Mouse (Mus musculus): ENCODE measurements around the gene Gm11437. TPM values are rescaled to one million over a fixed set of nuclear protein-coding genes. Genes with fewer than 3 reads are reported as not detected.

Gene Gm11437
- polyA plus RNA-seq, 1 experiment from 2014 or later: not detected

DNA sequence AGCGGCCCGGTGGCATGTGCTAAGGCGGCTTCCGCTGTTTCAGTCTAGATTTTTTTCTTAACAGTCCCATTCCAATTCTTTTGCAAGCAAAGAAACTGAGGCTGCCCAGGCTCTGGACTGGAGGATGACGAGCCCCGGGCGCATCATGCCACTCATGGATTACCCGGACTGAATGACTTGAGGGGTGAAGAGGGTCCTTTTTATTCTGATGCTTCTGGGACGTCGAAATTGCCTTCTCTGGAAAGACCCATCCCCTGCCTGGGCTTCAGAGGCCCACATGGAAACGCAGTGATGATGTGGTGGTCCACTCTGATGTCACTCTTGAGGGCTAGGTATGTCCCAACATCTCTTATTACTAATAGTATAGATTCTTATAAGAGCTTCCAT lies 37.5 kb downstream of the Gm11437 start:
- H3K4me1 ChIP-seq: no peaks in the 10 kb centered on the region; the same call in 1 of the 2 replicates
- H3K9ac ChIP-seq: peak overlapping the region; percentile 82
- no peaks in the 10 kb centered on the region for H3K27me3 ChIP-seq (replicated peaks)
- H3K9me3 ChIP-seq: no peaks in the 10 kb centered on the region
- H3K4me3 ChIP-seq: peak overlapping the region; percentile 77
- peak overlapping the region; percentile 77 for H3K4me2 ChIP-seq (replicated peaks)
- ATAC-seq (ENCODE audit: low FRiP score, low read depth): peak; percentile 55
- peaks cover 16% of the 10 kb centered on the region for H3K36me3 ChIP-seq
- 3% methylated on average over 11 of the region's 11 CpGs for WGBS
- no peak overlapping the region for H3K27ac ChIP-seq

GRCm38 (mm10) chr11:84128943-84129798 lies 38.1 kb downstream of the Gm11437 start, which contains the start of the genes Tada2a and Acaca:
TSS of gene Tada2a (minus strand) at chr11:84129600.
TSS of gene Acaca (plus strand) at chr11:84129672.
- Histone ChIP-seq H3K9ac (peak within 1 kb of the TSS; percentile 82), H3K27me3 (replicated peaks) (no peaks in the 10 kb centered on the region), H3K4me3 (peak within 1 kb of the TSS; percentile 77), H3K4me1 (no peaks in the 10 kb centered on the region; the same call in 1 of the 2 replicates), H3K27ac (no peak within 1 kb of the TSS), H3K36me3 (peaks cover 20% of the 10 kb centered on the region), H3K9me3 (no peaks in the 10 kb centered on the region), H3K4me2 (replicated peaks) (peak within 1 kb of the TSS; percentile 77)
- peak; percentile 92 for ATAC-seq (ENCODE audit: low FRiP score, low read depth)
- WGBS: under 1% methylated on average over 72 of the region's 83 CpGs

DNA sequence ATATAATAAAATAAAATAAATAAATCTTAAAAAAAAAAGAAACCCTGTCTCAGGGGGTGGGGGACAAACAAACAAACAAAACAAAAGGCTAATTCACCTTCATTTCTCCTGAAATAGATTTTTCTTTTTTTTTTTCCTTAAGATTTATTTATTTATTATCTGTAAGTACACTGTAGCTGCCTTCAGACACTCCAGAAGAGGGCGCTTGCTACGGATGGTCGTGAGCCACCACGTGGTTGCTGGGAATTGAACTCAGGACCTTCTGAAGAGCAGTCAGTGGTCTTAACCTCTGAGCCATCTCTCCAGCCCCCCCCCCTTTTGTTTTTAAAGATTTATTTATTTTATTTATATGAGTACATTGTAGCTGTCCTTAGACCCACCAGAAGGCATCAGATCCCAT lies 39.3 kb downstream of the Gm11437 start:
- 90% methylated on average over 4 of the region's 4 CpGs for WGBS
- H3K4me3 ChIP-seq: no peak overlapping the region
- peaks cover 20% of the 10 kb centered on the region for H3K36me3 ChIP-seq
- no peak overlapping the region for H3K27ac ChIP-seq
- no peak overlapping the region for H3K9ac ChIP-seq
- H3K27me3 ChIP-seq (replicated peaks): no peaks in the 10 kb centered on the region
- no peaks in the 10 kb centered on the region for H3K9me3 ChIP-seq
- no peaks in the 10 kb centered on the region; the same call in 1 of the 2 replicates for H3K4me1 ChIP-seq
- 0 out of 2 replicates have a peak overlapping the region, but pooled peaks have one; percentile 77 for H3K4me2 ChIP-seq (replicated peaks)
- ATAC-seq (ENCODE audit: low FRiP score, low read depth): no peak

GRCm38 (mm10) chr11:84121051-84121956 lies 46.0 kb downstream of the Gm11437 start:
- H3K36me3 ChIP-seq: peaks cover 65% of the 10 kb centered on the region

DNA sequence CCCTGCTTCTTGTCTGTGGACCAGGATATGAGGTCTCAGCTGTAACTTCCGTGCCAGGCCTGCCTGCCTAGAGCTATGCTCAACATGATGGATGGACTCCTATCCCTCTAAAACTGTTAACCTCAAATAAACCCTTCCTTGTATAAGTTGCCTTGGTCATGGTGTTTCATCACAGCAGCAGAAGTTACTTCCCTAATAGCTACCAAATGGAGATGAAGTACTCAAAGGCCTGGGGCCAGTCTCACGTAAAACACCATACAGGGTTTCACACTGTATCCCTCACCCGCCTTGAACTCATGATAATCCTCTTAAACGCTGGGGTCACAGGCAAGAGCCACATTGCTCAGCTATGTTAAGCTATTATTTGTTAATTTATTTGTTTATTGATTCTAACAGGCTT lies 49.8 kb downstream of the Gm11437 start:
- WGBS: 90% methylated on average over 4 of the region's 4 CpGs
- no peak overlapping the region for H3K4me2 ChIP-seq (replicated peaks)
- no peak overlapping the region for H3K4me3 ChIP-seq
- peaks cover 63% of the 10 kb centered on the region for H3K36me3 ChIP-seq
- no peaks in the 10 kb centered on the region for H3K27me3 ChIP-seq (replicated peaks)
- no peak for ATAC-seq (ENCODE audit: low FRiP score, low read depth)
- no peaks in the 10 kb centered on the region for H3K4me1 ChIP-seq
- H3K9me3 ChIP-seq: no peaks in the 10 kb centered on the region
- H3K9ac ChIP-seq: no peak overlapping the region
- no peak overlapping the region for H3K27ac ChIP-seq

More at GRCm38 (mm10) chr11:84121051-84121956, 46.0 kb downstream of the Gm11437 start:
- Histone ChIP-seq H3K9ac (no peak overlapping the region), H3K4me3 (no peak overlapping the region), H3K4me2 (replicated peaks) (no peak overlapping the region), H3K9me3 (no peaks in the 10 kb centered on the region), H3K4me1 (no peaks in the 10 kb centered on the region), H3K27ac (no peak overlapping the region), H3K27me3 (replicated peaks) (no peaks in the 10 kb centered on the region)
- 51% methylated on average over 12 of the region's 12 CpGs for WGBS
- ATAC-seq (ENCODE audit: low FRiP score, low read depth): no peak

DNA sequence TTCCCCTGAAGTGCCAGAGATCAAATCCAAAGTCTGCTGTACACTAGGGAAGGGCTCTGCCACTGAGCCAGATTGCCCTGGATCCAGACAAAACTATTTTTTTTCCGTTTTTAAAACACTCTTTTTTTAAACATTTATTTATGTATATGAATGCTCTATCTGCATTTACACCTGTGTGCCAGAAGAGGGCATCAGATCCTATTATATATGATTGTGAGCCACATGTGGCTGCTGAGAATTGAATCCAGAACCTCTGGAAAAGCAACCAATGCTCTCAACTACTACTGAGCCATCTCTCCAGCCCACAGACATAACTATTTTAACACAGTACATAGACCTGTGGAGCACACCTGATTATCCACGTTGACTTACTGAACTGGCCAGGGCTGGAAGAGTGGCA lies 51.1 kb downstream of the Gm11437 start:
- H3K27ac ChIP-seq: no peak overlapping the region
- ATAC-seq (ENCODE audit: low FRiP score, low read depth): no peak
- WGBS: 73% methylated on average over 2 of the region's 2 CpGs
- no peak overlapping the region for H3K4me3 ChIP-seq
- no peaks in the 10 kb centered on the region for H3K27me3 ChIP-seq (replicated peaks)
- H3K4me2 ChIP-seq (replicated peaks): no peak overlapping the region
- no peaks in the 10 kb centered on the region for H3K9me3 ChIP-seq
- H3K4me1 ChIP-seq: no peaks in the 10 kb centered on the region
- H3K36me3 ChIP-seq: peaks cover 56% of the 10 kb centered on the region
- H3K9ac ChIP-seq: no peak overlapping the region

DNA sequence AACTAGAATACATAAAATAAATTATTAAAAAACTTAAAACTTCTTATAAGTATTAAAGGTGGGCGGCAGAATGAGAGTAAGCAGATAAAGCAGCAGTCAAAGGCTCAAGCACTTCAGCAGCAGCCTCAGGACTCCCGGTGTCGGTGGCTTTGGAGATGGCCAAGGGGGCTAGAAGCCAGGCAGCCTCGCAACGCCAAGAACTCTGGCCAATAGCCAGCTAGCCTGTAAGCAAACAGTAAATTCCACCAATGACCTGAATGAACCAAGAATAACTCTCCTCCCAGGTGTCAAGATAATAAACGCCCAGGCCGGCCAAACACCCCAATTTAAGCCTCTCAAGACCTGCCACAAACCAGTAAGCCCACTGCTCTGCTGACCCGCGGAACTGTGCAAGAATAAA lies 51.6 kb downstream of the Gm11437 start:
- Histone ChIP-seq H3K27ac (no peak overlapping the region), H3K4me2 (replicated peaks) (no peak overlapping the region), H3K9ac (no peak overlapping the region), H3K9me3 (no peaks in the 10 kb centered on the region), H3K4me1 (no peaks in the 10 kb centered on the region), H3K27me3 (replicated peaks) (no peaks in the 10 kb centered on the region), H3K4me3 (no peak overlapping the region), H3K36me3 (peaks cover 50% of the 10 kb centered on the region)
- ATAC-seq (ENCODE audit: low FRiP score, low read depth): no peak
- WGBS: 83% methylated on average over 9 of the region's 9 CpGs

DNA sequence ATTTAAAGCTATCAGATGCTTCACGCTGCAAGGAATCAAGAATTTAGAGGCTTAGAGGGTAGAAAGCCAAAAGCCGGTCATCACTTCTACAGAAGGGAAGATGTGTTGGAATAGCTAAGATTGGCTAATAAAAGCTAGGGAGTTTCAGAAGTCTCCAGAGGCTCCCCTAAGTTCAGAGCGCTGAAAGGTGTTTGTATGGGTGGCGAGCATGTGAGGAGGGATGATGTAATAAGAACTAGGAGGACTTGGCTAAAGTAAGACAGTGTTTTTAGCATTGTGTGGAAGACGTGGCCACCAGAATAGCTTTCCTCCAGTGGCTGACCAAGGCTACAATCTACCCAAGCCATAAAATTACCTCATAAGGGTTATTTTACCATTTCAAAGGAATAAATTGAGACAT lies 53.7 kb downstream of the Gm11437 start:
- Histone ChIP-seq H3K36me3 (peaks cover 49% of the 10 kb centered on the region), H3K9ac (no peak overlapping the region)

GRCm38 (mm10) chr11:84107137-84107536 lies 60.1 kb downstream of the Gm11437 start:
- no peak for ATAC-seq (ENCODE audit: low FRiP score, low read depth)
- Histone ChIP-seq H3K4me1 (no peaks in the 10 kb centered on the region), H3K4me2 (replicated peaks) (no peak overlapping the region), H3K9ac (no peak overlapping the region), H3K36me3 (peaks cover 64% of the 10 kb centered on the region), H3K9me3 (no peaks in the 10 kb centered on the region), H3K27ac (no peak overlapping the region), H3K4me3 (no peak overlapping the region), H3K27me3 (replicated peaks) (no peaks in the 10 kb centered on the region)
- WGBS: 74% methylated on average over 2 of the region's 2 CpGs

More for the DNA sequence above, 53.7 kb downstream of the Gm11437 start:
- Histone ChIP-seq H3K27ac (no peak overlapping the region), H3K4me2 (replicated peaks) (no peak overlapping the region), H3K9me3 (no peaks in the 10 kb centered on the region), H3K4me1 (no peaks in the 10 kb centered on the region), H3K27me3 (replicated peaks) (no peaks in the 10 kb centered on the region), H3K4me3 (no peak overlapping the region)
- no peak for ATAC-seq (ENCODE audit: low FRiP score, low read depth)
- 96% methylated on average over 5 of the region's 5 CpGs for WGBS

- H3K9ac ChIP-seq: no peak overlapping the region
- H3K27ac ChIP-seq: no peak overlapping the region
- no peak for ATAC-seq (ENCODE audit: low FRiP score, low read depth)
- H3K4me3 ChIP-seq: no peak overlapping the region
- H3K4me1 ChIP-seq: no peaks in the 10 kb centered on the region
- WGBS: 91% methylated on average over 6 of the region's 6 CpGs
- H3K4me2 ChIP-seq (replicated peaks): no peak overlapping the region
- H3K9me3 ChIP-seq: no peaks in the 10 kb centered on the region
- H3K27me3 ChIP-seq (replicated peaks): no peaks in the 10 kb centered on the region
- peaks cover 69% of the 10 kb centered on the region for H3K36me3 ChIP-seq
These were observed 63.2 kb downstream of the Gm11437 start for GRCm38 (mm10) chr11:84104036-84104435.

GRCm38 (mm10) chr11:84101182-84101581 lies 66.1 kb downstream of the Gm11437 start:
- Histone ChIP-seq H3K27ac (no peak overlapping the region), H3K4me1 (no peaks in the 10 kb centered on the region), H3K4me3 (no peak overlapping the region), H3K9ac (no peak overlapping the region), H3K27me3 (replicated peaks) (no peaks in the 10 kb centered on the region), H3K9me3 (no peaks in the 10 kb centered on the region), H3K36me3 (peaks cover 57% of the 10 kb centered on the region), H3K4me2 (replicated peaks) (no peak overlapping the region)
- no peak for ATAC-seq (ENCODE audit: low FRiP score, low read depth)

Data from neural tube, embryonic 12.5 days (tissue).